Mouse (Mus musculus): ENCODE results near the gene Tnfaip3.

The Tnfaip3 gene

GRCm38 (mm10) chr10:19015257-19015862, at the start of gene Tnfaip3:
Tnfaip3 (minus strand) TSS chr10:19015657.
- DNase-seq (ENCODE audit: low spot score) = peak; percentile 94

GRCm38 (mm10) chr10:19064651-19065601, 49.5 kb upstream of the Tnfaip3 start:
- DNase-seq (ENCODE audit: low spot score) = no peak

- DNase-seq (ENCODE audit: low spot score) = no peak
Observed at GRCm38 (mm10) chr10:19063670-19064069, 48.2 kb upstream of the Tnfaip3 start.

- DNase-seq (ENCODE audit: low spot score) = no peak
Observed at GRCm38 (mm10) chr10:19063208-19063607, 47.8 kb upstream of the Tnfaip3 start.

- DNase-seq (ENCODE audit: low spot score) = no peak
Observed at GRCm38 (mm10) chr10:19062098-19062905, 46.8 kb upstream of the Tnfaip3 start.

- DNase-seq (ENCODE audit: low spot score) = no peak
Observed at GRCm38 (mm10) chr10:19061201-19061600, 45.7 kb upstream of the Tnfaip3 start.

GRCm38 (mm10) chr10:19053524-19053923, 38.1 kb upstream of the Tnfaip3 start:
- no peak for DNase-seq (ENCODE audit: low spot score)

- DNase-seq (ENCODE audit: low spot score) = no peak
Observed at GRCm38 (mm10) chr10:19045986-19046385, 30.5 kb upstream of the Tnfaip3 start.

GRCm38 (mm10) chr10:19044765-19045516, 29.5 kb upstream of the Tnfaip3 start:
- no peak for DNase-seq (ENCODE audit: low spot score)

- DNase-seq (ENCODE audit: low spot score) = no peak
Observed at GRCm38 (mm10) chr10:19043529-19044262, 28.2 kb upstream of the Tnfaip3 start.

- no peak for DNase-seq (ENCODE audit: low spot score)
Observed at GRCm38 (mm10) chr10:19040147-19040546, 24.7 kb upstream of the Tnfaip3 start.

- no peak for DNase-seq (ENCODE audit: low spot score)
Observed at GRCm38 (mm10) chr10:19034764-19035163, 19.3 kb upstream of the Tnfaip3 start.

- no peak for DNase-seq (ENCODE audit: low spot score)
Observed at GRCm38 (mm10) chr10:19033696-19034095, 18.2 kb upstream of the Tnfaip3 start.

GRCm38 (mm10) chr10:19031875-19032274, 16.4 kb upstream of the Tnfaip3 start:
- DNase-seq (ENCODE audit: low spot score) = no peak

- DNase-seq (ENCODE audit: low spot score) = no peak
Observed at GRCm38 (mm10) chr10:19030628-19031027, 15.2 kb upstream of the Tnfaip3 start.

GRCm38 (mm10) chr10:19026710-19027109, 11.3 kb upstream of the Tnfaip3 start:
- no peak for DNase-seq (ENCODE audit: low spot score)

GRCm38 (mm10) chr10:19024353-19024752, 8.9 kb upstream of the Tnfaip3 start:
- DNase-seq (ENCODE audit: low spot score) = no peak

GRCm38 (mm10) chr10:19023622-19024326, 8.3 kb upstream of the Tnfaip3 start:
- DNase-seq (ENCODE audit: low spot score) = no peak

GRCm38 (mm10) chr10:19022272-19022671, 6.8 kb upstream of the Tnfaip3 start:
- no peak for DNase-seq (ENCODE audit: low spot score)

- DNase-seq (ENCODE audit: low spot score) = no peak
Observed at GRCm38 (mm10) chr10:19016823-19017471, 1.5 kb upstream of the Tnfaip3 start.
